Mouse (Mus musculus): ENCODE data around the gene Nell2.

DNA sequence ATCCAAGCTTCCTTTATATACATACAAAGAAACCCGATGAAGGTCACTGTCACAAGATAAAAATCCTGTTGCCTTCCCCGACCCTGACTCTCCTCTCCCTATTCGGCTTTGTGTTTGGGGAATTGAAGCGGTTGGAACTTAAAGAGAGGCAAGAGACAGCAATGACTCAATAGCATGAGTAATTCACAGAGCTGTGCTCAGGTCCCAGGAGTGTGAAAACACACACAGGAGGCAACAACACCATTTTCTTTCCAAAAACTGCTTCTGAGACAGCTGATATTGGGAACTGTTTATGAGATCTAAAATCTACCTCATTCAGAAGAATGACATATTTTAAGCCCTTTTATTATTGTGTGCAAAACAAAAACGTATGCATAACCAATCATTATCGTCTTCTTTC is 41.2 kb upstream of the Nell2 start:
- TF ChIP-seq POLR2A (IDR thresholded peaks at IDR 0.05; ENCODE audit: borderline replicate concordance, extremely low read depth, low read depth, low read length) = no peak
- no peak for TF ChIP-seq CTCF (IDR thresholded peaks at IDR 0.05; ENCODE audit: insufficient read depth, low read length)
